Mouse (Mus musculus): ENCODE data around the gene Hist1h2bb. TPM values are rescaled to one million over a fixed set of nuclear protein-coding genes. Genes with fewer than 3 reads are reported as not detected.
A peak's percentile ranks its signal among the peaks of the same experiment; 100 is the strongest.
"Not testable (repeated sequence)": the region's sequence is repeated elsewhere in the genome, so short reads cannot be mapped to it uniquely, and the experiment has no call there.

Hist1h2bb gene
- polyA plus RNA-seq, 1 experiment from 2014 or later: 1.7 TPM

DNA sequence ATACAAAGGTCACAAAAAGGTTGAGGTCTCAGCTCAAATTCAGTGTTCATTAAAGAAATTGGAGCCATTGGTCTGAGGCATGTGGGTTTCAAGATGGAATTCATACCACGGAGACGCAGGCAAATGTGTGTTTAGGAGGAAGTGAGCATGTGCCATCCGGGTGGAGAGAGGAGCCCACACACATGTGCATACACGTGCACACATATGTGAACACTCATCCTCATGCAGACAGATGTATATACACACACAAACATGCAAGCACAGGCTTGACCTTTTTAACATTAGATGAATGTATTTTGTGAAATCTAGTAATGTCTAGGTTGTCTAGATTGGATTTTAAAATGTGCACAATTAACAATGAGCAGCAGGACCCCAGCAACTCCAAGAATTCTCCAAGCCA lies 44.3 kb upstream of the Hist1h2bb start:
- no peak overlapping the region for H3K4me2 ChIP-seq (ENCODE audit: low read length)
- 77% methylated on average over 4 of the region's 4 CpGs for WGBS
- no peak overlapping the region for H3K27ac ChIP-seq (replicated peaks in 1 of 2; ENCODE audit: control insufficient read depth in 1 of 2, insufficient read depth in 1 of 2, low read depth in 2 of 2, low read length in 2 of 2)
- ATAC-seq (ENCODE audit: insufficient number of reproducible peaks, insufficient read depth, low FRiP score, low read depth): no peak
- no peak overlapping the region for H3K9ac ChIP-seq (ENCODE audit: low read length)
- H3K4me3 ChIP-seq (ENCODE audit: control insufficient read depth in 1 of 2, insufficient read depth in 1 of 2, low read depth in 1 of 2, low read length in 2 of 2): no peak overlapping the region
- H3K36me3 ChIP-seq (ENCODE audit: control insufficient read depth, insufficient read depth, low read length): no peaks in the 10 kb centered on the region
- H3K4me1 ChIP-seq (ENCODE audit: control insufficient read depth in 2 of 2, insufficient read depth in 2 of 2, low read length in 2 of 2): 0 out of 4 replicates have a peak, but pooled peaks cover 0 to 3% of the 10 kb centered on the region in 2 experiments
- H3K9me3 ChIP-seq (ENCODE audit: control insufficient read depth, low read length): no peaks in the 10 kb centered on the region
- H3K27me3 ChIP-seq (ENCODE audit: control insufficient read depth, insufficient read depth, low read length): no peaks in the 10 kb centered on the region

DNA sequence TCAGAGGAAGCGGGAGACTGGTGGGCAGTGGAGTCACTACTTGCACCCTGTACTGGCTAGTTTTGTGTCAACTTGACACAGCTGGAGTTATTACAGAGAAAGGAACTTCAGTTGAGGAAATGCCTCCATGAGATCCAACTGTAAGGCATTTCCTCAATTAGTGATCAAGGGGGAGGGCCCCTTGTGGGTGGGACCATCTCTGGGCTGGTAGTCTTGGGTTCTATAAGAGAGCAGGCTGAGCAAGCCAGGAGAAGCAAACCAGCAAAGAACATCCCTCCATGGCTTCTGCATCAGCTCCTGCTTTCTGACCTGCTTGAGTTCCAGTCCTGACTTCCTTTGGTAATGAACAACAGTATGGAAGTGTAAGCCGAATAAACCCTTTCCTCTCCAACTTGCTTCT lies 43.7 kb upstream of the Hist1h2bb start:
- not testable (repeated sequence) for H3K27ac ChIP-seq (replicated peaks in 1 of 2; ENCODE audit: control insufficient read depth in 1 of 2, insufficient read depth in 1 of 2, low read depth in 2 of 2, low read length in 2 of 2); H3K9me3 ChIP-seq (ENCODE audit: control insufficient read depth, low read length); ATAC-seq (ENCODE audit: insufficient number of reproducible peaks, insufficient read depth, low FRiP score, low read depth); H3K4me3 ChIP-seq (ENCODE audit: control insufficient read depth in 1 of 2, insufficient read depth in 1 of 2, low read depth in 1 of 2, low read length in 2 of 2); H3K4me2 ChIP-seq (ENCODE audit: low read length); H3K36me3 ChIP-seq (ENCODE audit: control insufficient read depth, insufficient read depth, low read length); H3K9ac ChIP-seq (ENCODE audit: low read length); H3K4me1 ChIP-seq (ENCODE audit: control insufficient read depth in 2 of 2, insufficient read depth in 2 of 2, low read length in 2 of 2); H3K27me3 ChIP-seq (ENCODE audit: control insufficient read depth, insufficient read depth, low read length)
- 58% methylated on average over 2 of the region's 2 CpGs for WGBS

GRCm38 (mm10) chr13:23705751-23706356 lies 40.7 kb upstream of the Hist1h2bb start:
- ATAC-seq (ENCODE audit: insufficient number of reproducible peaks, insufficient read depth, low FRiP score, low read depth): no peak
- 80% methylated on average over 7 of the region's 7 CpGs for WGBS

GRCm38 (mm10) chr13:23706771-23707170 lies 39.8 kb upstream of the Hist1h2bb start:
- Histone ChIP-seq H3K27me3 (ENCODE audit: control insufficient read depth, insufficient read depth, low read length) (no peaks in the 10 kb centered on the region), H3K27ac (replicated peaks in 1 of 2; ENCODE audit: control insufficient read depth in 1 of 2, insufficient read depth in 1 of 2, low read depth in 2 of 2, low read length in 2 of 2) (no peak overlapping the region), H3K36me3 (ENCODE audit: control insufficient read depth, insufficient read depth, low read length) (no peaks in the 10 kb centered on the region), H3K9ac (ENCODE audit: low read length) (no peak overlapping the region), H3K4me1 (ENCODE audit: control insufficient read depth in 2 of 2, insufficient read depth in 2 of 2, low read length in 2 of 2) (peaks cover 7 to 15% of the 10 kb centered on the region in 2 experiments), H3K4me3 (ENCODE audit: control insufficient read depth in 1 of 2, insufficient read depth in 1 of 2, low read depth in 1 of 2, low read length in 2 of 2) (no peak overlapping the region), H3K9me3 (ENCODE audit: control insufficient read depth, low read length) (no peaks in the 10 kb centered on the region), H3K4me2 (ENCODE audit: low read length) (no peak overlapping the region)
- 92% methylated on average over 12 of the region's 12 CpGs for WGBS
- no peak for ATAC-seq (ENCODE audit: insufficient number of reproducible peaks, insufficient read depth, low FRiP score, low read depth)

More at GRCm38 (mm10) chr13:23705751-23706356, 40.7 kb upstream of the Hist1h2bb start:
- H3K36me3 ChIP-seq (ENCODE audit: control insufficient read depth, insufficient read depth, low read length): no peaks in the 10 kb centered on the region
- H3K9me3 ChIP-seq (ENCODE audit: control insufficient read depth, low read length): no peaks in the 10 kb centered on the region
- H3K4me1 ChIP-seq (ENCODE audit: control insufficient read depth in 2 of 2, insufficient read depth in 2 of 2, low read length in 2 of 2): peaks cover 7 to 18% of the 10 kb centered on the region in 2 experiments
- H3K4me3 ChIP-seq (ENCODE audit: control insufficient read depth in 1 of 2, insufficient read depth in 1 of 2, low read depth in 1 of 2, low read length in 2 of 2): no peak overlapping the region
- no peak overlapping the region for H3K27ac ChIP-seq (replicated peaks in 1 of 2; ENCODE audit: control insufficient read depth in 1 of 2, insufficient read depth in 1 of 2, low read depth in 2 of 2, low read length in 2 of 2)
- no peak overlapping the region for H3K4me2 ChIP-seq (ENCODE audit: low read length)
- no peak overlapping the region for H3K9ac ChIP-seq (ENCODE audit: low read length)
- no peaks in the 10 kb centered on the region for H3K27me3 ChIP-seq (ENCODE audit: control insufficient read depth, insufficient read depth, low read length)

DNA sequence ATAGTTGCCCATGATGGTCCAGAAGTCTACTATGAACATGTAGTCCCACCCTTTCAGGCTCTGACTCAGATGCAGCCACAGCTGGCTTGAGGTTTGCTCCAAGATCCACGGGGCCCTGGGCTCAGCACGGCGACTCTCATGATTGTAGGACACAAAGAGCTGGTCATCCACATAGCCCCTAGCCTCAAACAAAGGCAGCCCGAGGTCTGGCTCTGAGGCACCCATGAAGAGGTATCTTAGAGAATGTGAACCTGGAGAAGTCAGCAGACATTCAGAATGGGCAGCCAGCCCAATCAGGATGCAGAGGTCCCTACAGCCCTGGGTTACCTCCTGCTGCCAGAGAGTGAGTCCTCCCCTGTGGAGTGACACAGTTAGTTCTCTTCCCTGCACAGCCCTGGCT lies 38.5 kb upstream of the Hist1h2bb start:
- no peaks in the 10 kb centered on the region for H3K9me3 ChIP-seq (ENCODE audit: control insufficient read depth, low read length)
- H3K36me3 ChIP-seq (ENCODE audit: control insufficient read depth, insufficient read depth, low read length): no peaks in the 10 kb centered on the region
- no peak overlapping the region for H3K4me2 ChIP-seq (ENCODE audit: low read length)
- no peak overlapping the region for H3K4me3 ChIP-seq (ENCODE audit: control insufficient read depth in 1 of 2, insufficient read depth in 1 of 2, low read depth in 1 of 2, low read length in 2 of 2)
- peaks cover 7 to 15% of the 10 kb centered on the region in 2 experiments for H3K4me1 ChIP-seq (ENCODE audit: control insufficient read depth in 2 of 2, insufficient read depth in 2 of 2, low read length in 2 of 2)
- H3K27ac ChIP-seq (replicated peaks in 1 of 2; ENCODE audit: control insufficient read depth in 1 of 2, insufficient read depth in 1 of 2, low read depth in 2 of 2, low read length in 2 of 2): peak overlapping the region; percentile 46 to 59
- no peak for ATAC-seq (ENCODE audit: insufficient number of reproducible peaks, insufficient read depth, low FRiP score, low read depth)
- no peaks in the 10 kb centered on the region for H3K27me3 ChIP-seq (ENCODE audit: control insufficient read depth, insufficient read depth, low read length)
- no peak overlapping the region for H3K9ac ChIP-seq (ENCODE audit: low read length)
- 76% methylated on average over 4 of the region's 4 CpGs for WGBS

- WGBS: 47% methylated on average over 4 of the region's 4 CpGs
- peak overlapping the region in 1 of 2 experiments; percentile 59; a peak in 2 of 4 replicates for H3K27ac ChIP-seq (replicated peaks in 1 of 2; ENCODE audit: control insufficient read depth in 1 of 2, insufficient read depth in 1 of 2, low read depth in 2 of 2, low read length in 2 of 2)
- ATAC-seq (ENCODE audit: insufficient number of reproducible peaks, insufficient read depth, low FRiP score, low read depth): no peak
Measured at GRCm38 (mm10) chr13:23708654-23709053, 37.9 kb upstream of the Hist1h2bb start.

GRCm38 (mm10) chr13:23709714-23710373 lies 36.7 kb upstream of the Hist1h2bb start:
- no peaks in the 10 kb centered on the region for H3K27me3 ChIP-seq (ENCODE audit: control insufficient read depth, insufficient read depth, low read length)
- H3K9me3 ChIP-seq (ENCODE audit: control insufficient read depth, low read length): no peaks in the 10 kb centered on the region
- peak overlapping the region; percentile 31 to 39; a peak in 3 of 4 replicates for H3K27ac ChIP-seq (replicated peaks in 1 of 2; ENCODE audit: control insufficient read depth in 1 of 2, insufficient read depth in 1 of 2, low read depth in 2 of 2, low read length in 2 of 2)
- peaks cover 7 to 15% of the 10 kb centered on the region in 2 experiments for H3K4me1 ChIP-seq (ENCODE audit: control insufficient read depth in 2 of 2, insufficient read depth in 2 of 2, low read length in 2 of 2)
- H3K36me3 ChIP-seq (ENCODE audit: control insufficient read depth, insufficient read depth, low read length): no peaks in the 10 kb centered on the region
- H3K4me3 ChIP-seq (ENCODE audit: control insufficient read depth in 1 of 2, insufficient read depth in 1 of 2, low read depth in 1 of 2, low read length in 2 of 2): peak overlapping the region; percentile 53 to 60
- H3K4me2 ChIP-seq (ENCODE audit: low read length): peak overlapping the region; percentile 79
- peak overlapping the region; percentile 80 for H3K9ac ChIP-seq (ENCODE audit: low read length)
- no peak for ATAC-seq (ENCODE audit: insufficient number of reproducible peaks, insufficient read depth, low FRiP score, low read depth)
- WGBS: 28% methylated on average over 15 of the region's 15 CpGs

More at GRCm38 (mm10) chr13:23708654-23709053, 37.9 kb upstream of the Hist1h2bb start:
- Histone ChIP-seq H3K4me2 (ENCODE audit: low read length) (no peak overlapping the region), H3K9ac (ENCODE audit: low read length) (no peak overlapping the region), H3K9me3 (ENCODE audit: control insufficient read depth, low read length) (no peaks in the 10 kb centered on the region), H3K4me1 (ENCODE audit: control insufficient read depth in 2 of 2, insufficient read depth in 2 of 2, low read length in 2 of 2) (peaks cover 7 to 15% of the 10 kb centered on the region in 2 experiments), H3K4me3 (ENCODE audit: control insufficient read depth in 1 of 2, insufficient read depth in 1 of 2, low read depth in 1 of 2, low read length in 2 of 2) (no peak overlapping the region), H3K27me3 (ENCODE audit: control insufficient read depth, insufficient read depth, low read length) (no peaks in the 10 kb centered on the region), H3K36me3 (ENCODE audit: control insufficient read depth, insufficient read depth, low read length) (no peaks in the 10 kb centered on the region)
